Mouse (Mus musculus) activated CD4-positive, CD25-positive, alpha-beta regulatory T cell, adult 4 months (primary cell): ENCODE results near the gene Selenbp2. TPM values are rescaled to one million over a fixed set of nuclear protein-coding genes. Genes with fewer than 3 reads are reported as not detected.
"Not testable (repeated sequence)": the region's sequence is repeated elsewhere in the genome, so short reads cannot be mapped to it uniquely, and the experiment has no call there.

Experiments used
- ATAC-seq: one replicate; pipeline ENCODE4 v1.8.0; 2017
- polyA plus RNA-seq, 2 experiments: library from polyadenylated mRNA; unstranded; fragments of 100-300 nt; shearing (Covaris generic); gene quantifications; one replicate each; pipeline ENCODE4 v1.2.1; 2017

Gene Selenbp2
- polyA plus RNA-seq = not detected

- no peak for ATAC-seq
Measured at GRCm38 (mm10) chr3:94693329-94693825, at the start of gene Selenbp2. Gene Selenbp2 (plus strand): TSS chr3:94693556.

DNA sequence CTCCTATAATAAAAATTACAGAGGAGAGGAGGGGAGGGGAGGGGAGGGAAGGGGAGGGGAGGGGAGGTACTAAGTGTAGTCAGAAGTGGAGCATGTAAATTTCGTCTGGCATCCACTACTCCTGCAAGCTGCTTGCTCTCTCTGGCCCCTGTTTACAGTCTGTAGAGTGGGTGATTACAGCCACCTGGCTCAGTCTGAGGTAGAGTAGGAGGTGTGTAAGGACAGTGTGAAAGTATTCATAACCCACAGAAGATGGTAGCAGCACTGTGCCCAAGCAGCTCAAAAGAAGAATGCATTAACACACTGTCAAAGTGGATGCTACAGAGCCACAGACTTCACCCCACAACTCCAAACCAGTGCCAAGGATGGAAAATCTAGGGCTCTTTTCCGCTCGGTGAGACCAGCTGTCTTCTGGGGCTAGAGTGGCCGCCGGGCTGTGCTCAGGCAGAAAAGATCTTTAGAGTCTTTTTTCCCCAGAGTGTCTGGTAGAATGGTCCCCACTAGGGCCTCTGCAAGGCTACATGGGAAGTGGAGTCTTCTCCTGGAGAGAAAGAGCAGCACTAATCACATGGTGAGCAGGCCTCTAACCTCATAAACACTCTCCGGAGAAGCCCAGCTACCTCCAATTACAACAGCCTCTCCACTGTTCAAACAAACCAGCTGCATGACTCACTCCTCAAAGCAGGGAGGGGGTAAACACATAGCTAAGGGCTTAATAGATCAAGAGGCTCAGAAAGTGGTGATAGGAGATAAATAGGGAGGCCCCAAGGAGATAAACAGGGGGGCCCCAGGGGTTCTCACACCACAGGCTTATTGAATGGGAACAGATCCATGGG, 44.4 kb upstream of the Selenbp2 start:
- ATAC-seq = no peak

GRCm38 (mm10) chr3:94650409-94650808, 42.9 kb upstream of the Selenbp2 start:
- ATAC-seq = no peak

DNA sequence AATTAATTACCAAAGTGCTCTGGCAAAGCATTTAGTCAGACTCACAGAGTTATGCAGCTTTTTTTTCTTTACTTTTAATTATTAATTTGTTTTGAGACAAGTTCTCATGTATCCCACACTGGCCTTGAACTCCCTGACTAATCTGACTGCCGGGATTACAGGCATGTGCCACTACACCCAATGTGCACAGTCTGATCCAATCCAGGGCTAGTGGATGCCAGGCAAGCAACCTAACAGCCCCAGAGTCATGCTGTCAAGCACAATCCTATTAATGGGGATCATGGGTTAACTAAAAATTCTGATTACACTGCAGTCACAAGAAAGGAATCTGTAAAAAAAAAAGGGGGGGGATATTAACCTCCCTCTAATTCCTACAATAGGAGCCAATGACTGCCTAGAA, 39.4 kb upstream of the Selenbp2 start:
- ATAC-seq = not testable (repeated sequence)

DNA sequence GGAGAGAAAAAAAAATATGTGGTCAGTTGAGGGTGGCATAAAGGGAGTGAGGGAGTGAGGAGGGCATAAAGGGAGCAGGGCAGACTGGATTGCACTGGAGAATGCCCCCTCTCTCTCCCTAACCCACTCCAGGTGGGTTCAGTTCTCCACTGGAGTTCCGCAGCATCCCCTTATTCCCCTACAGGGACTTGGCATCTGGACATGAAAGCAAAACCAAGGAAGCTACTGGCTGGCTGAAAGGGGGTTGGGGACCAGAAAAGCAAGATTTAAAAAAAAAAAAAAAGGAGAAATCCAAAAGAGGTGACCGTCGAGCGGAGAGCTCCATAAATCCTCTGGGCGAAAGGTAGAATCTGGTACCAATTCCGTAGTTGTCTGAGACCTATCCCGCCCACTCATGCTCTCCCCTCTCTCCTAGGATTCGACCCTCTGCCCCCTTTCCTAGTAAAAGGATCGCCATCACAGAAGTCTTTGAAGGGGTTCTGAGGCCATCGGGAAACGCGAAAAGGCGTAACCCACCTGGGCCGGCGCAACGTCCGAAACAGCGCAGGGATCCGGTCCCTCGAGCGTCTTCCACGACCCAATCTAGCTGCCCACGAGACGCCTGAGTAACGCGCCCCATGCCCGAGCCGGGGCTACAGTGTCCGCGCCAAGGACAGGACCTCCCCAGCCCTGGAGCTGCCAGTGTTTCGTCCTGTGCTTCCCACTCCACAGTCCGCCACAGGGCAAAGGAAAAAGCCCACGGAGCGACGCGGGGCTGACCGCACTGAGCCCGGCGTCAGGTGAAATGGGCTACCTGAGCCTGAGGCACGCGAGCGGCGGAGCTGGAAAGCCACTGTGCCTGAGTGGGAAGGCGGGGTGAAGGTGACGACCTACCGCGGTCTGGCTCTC, 35.3 kb upstream of the Selenbp2 start:
- not testable (repeated sequence) for ATAC-seq

DNA sequence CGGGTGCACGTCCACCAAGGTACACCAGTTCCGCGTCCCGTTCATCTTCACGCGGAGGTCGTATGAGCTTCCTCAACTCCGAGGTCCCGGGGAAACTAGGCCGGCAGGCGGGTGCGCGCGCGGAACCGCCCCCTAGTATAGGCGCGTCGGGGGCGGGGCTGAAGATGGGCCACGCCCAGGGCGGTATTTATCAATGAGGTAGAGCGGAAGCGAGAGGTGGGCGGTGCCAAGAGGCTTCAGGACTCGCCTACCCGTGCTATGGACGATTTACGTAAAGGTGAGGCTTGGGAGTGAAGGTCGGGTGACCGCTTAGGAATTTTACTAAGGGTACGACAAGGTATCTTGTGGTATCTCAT, 34.6 kb upstream of the Selenbp2 start, which contains the start of gene Tuft1:
Gene Tuft1 (minus strand): TSS at position 133 of the 356 bp plus-strand sequence.
- peak; percentile 99 for ATAC-seq

DNA sequence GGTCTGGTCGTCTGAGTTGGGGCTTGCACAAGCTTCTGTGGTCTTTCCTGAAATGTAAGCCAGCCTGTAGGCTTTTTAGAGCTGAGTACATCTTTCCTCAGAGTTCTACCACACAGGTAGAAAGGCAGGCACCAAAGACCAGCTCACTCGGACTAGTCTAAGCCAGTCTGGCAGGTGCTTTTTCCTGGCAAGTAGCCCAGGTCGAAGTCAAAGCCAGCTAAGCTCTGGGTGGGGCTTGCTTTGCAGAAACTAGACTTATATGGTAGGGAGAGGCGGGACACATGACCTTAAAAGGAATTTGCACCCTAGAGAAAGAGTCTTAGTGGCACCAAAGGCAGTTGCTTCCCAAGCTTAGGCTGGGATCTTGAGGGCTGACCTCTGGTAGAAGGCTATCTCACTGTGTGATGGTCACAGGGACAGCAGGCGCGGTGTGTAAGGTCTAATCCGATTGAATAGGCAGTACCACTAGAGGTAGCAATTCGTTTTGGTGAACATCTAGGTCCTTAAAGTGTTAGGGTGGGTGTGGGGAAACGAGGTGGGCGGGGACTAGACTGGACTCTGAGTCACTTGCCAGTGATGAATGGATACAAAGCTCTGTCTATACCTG, 34.1 kb upstream of the Selenbp2 start:
- ATAC-seq = peak; percentile 40

DNA sequence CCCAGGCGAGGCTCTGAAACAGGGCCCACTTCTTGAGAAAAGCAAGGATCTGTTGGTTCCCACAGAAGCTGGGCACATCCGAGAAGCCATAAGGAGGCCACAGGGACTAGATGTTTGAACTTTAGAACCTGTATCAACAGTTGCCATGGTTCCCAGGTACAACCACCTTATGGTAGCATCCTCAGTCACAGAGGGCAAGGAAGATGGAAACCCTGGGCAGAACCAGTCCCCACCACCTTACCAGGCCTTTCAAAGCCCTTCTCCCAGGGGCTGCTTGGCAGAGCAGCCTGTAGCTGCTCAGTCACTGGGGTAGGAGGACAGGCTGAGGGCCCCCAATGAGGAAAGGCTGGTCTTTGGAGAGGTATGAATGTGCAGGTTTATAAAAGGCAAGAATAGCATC, 32.5 kb upstream of the Selenbp2 start:
- ATAC-seq = not testable (repeated sequence)

- not testable (repeated sequence) for ATAC-seq
Measured at GRCm38 (mm10) chr3:94665060-94665802, 28.1 kb upstream of the Selenbp2 start.

GRCm38 (mm10) chr3:94665896-94666295, 27.5 kb upstream of the Selenbp2 start:
- ATAC-seq = not testable (repeated sequence)

GRCm38 (mm10) chr3:94675101-94675500, 18.3 kb upstream of the Selenbp2 start:
- ATAC-seq = not testable (repeated sequence)

DNA sequence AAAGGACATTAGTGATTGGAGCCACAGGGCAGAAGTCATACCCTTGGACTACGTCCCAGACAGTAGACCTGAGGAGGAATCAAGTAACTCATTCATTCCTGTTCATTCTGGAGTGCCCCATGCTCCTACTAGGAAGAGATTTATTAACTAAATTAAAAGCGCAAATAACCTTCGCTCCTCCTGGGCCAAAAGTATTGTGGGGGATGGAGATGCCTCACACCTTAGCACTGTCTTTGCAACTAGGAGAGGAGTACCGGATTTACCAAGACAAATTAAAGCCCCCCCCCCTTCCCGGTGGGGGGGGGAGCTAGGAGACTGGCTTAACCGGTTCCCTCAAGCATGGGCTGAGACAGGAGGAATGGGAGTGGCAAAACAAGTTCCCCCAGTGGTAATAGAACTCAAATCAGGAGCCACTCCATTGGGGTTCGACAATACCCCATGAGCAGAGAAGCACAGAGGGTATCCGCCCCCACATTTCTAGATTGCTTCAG, 14.0 kb upstream of the Selenbp2 start:
- ATAC-seq = no peak

DNA sequence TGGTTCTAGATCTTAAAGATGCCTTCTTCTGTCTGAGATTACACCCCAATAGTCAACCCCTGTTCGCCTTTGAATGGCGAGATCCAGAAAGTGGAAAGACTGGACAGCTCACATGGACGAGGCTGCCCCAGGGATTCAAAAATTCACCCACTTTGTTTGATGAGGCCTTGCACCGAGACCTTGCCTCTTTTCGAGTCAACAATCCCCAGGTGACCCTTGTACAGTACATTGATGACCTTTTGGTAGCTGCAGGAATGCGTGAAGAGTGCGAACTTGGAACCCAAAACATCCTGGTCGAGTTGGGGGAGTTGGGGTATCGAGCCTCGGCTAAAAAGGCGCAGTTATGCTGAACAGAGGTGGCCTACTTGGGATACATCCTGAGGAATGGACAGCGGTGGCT, 13.3 kb upstream of the Selenbp2 start:
- ATAC-seq = not testable (repeated sequence)

- ATAC-seq = no peak
Measured at GRCm38 (mm10) chr3:94680783-94681182, 12.6 kb upstream of the Selenbp2 start.

- ATAC-seq = no peak
Measured at GRCm38 (mm10) chr3:94683646-94684045, 9.7 kb upstream of the Selenbp2 start.

- ATAC-seq = not testable (repeated sequence)
Measured at GRCm38 (mm10) chr3:94685989-94686772, 7.2 kb upstream of the Selenbp2 start.

DNA sequence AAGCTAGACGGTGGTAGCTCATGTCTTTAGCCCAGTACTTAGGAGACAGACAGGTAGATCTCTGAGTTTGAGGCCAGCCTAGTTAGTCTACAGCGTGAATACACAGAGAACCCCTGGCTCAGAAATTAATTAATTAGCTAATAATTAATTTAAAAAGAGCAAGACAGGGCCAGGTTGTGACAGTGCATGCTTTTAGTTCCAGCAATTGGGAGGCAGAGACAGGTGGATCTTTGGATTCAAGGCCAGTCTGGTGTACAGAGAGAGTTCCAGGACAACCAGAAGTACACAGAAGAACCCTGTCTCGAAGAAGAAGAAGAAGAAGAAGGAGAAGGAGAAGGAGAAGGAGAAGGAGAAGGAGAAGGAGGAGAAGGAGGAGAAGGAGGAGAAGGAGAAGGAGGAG, 4.7 kb upstream of the Selenbp2 start:
- ATAC-seq = not testable (repeated sequence)

DNA sequence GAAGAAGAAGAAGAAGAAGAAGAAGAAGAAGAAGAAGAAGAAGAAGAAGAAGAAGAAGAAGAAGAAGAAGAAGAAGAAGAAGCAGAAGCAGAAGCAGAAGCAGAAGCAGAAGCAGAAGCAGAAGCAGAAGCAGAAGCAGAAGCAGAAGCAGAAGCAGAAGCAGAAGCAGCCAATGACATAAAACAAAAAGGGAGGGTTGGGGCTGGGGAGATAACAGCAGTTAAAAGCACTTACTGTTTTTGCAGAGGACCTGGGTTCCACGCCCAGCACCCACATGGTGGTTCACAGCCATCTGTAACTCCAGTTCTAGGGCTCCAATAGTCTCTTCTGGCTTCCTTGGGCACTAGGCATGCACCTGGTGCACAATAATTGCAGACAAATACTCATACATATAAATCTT, 4.2 kb upstream of the Selenbp2 start:
- not testable (repeated sequence) for ATAC-seq

GRCm38 (mm10) chr3:94690162-94690561, 3.2 kb upstream of the Selenbp2 start:
- ATAC-seq = not testable (repeated sequence)

- no peak for ATAC-seq
Measured at GRCm38 (mm10) chr3:94690616-94691247, 2.6 kb upstream of the Selenbp2 start.
